Mouse (Mus musculus): Measurements from ENCODE around the gene Nolc1. TPM values are rescaled to one million over a fixed set of nuclear protein-coding genes. Genes with fewer than 3 reads are reported as not detected.

Nolc1 gene
- polyA plus RNA-seq, 1 experiment from 2014 or later, result 105 TPM

- under 1% methylated on average over 9 of the region's 17 CpGs for WGBS
These were observed 36.8 kb upstream of the Nolc1 start for GRCm38 (mm10) chr19:46038851-46039260.

GRCm38 (mm10) chr19:46039478-46039877 lies 36.2 kb upstream of the Nolc1 start:
- peaks cover 40% of the 10 kb centered on the region for H3K4me1 ChIP-seq (ENCODE audit: insufficient read depth)
- DNase-seq (peak; percentile 95), ATAC-seq (ENCODE audit: insufficient read depth) (peak; percentile 71)
- peak overlapping the region; percentile 89 for H3K4me2 ChIP-seq
- 1% methylated on average over 29 of the region's 30 CpGs for WGBS
- peak overlapping the region; percentile 85 for H3K4me3 ChIP-seq (ENCODE audit: low read depth, low read length)
- peak overlapping the region; percentile 96 for H3K27ac ChIP-seq (ENCODE audit: low read depth)
- TF ChIP-seq CTCF (IDR thresholded peaks at IDR 0.05; ENCODE audit: low read depth), result no peak
- H3K9ac ChIP-seq, result peak overlapping the region; percentile 93
- no peaks in the 10 kb centered on the region for H3K27me3 ChIP-seq (ENCODE audit: insufficient read depth, low read length)
- no peaks in the 10 kb centered on the region for H3K9me3 ChIP-seq (ENCODE audit: low read depth, low read length)
- peaks cover 25% of the 10 kb centered on the region for H3K36me3 ChIP-seq (ENCODE audit: insufficient read depth)

More at GRCm38 (mm10) chr19:46038851-46039260, 36.8 kb upstream of the Nolc1 start:
- H3K27ac ChIP-seq (ENCODE audit: low read depth), result peak overlapping the region; percentile 96
- peak; percentile 28; the same call in 1 of the 2 replicates for ATAC-seq (ENCODE audit: insufficient read depth)
- no peak for DNase-seq
- H3K4me3 ChIP-seq (ENCODE audit: low read depth, low read length), result peak overlapping the region; percentile 85
- no peaks in the 10 kb centered on the region for H3K9me3 ChIP-seq (ENCODE audit: low read depth, low read length)
- no peak for TF ChIP-seq CTCF (IDR thresholded peaks at IDR 0.05; ENCODE audit: low read depth)
- peaks cover 31% of the 10 kb centered on the region for H3K36me3 ChIP-seq (ENCODE audit: insufficient read depth)
- peaks cover 40% of the 10 kb centered on the region for H3K4me1 ChIP-seq (ENCODE audit: insufficient read depth)
- H3K4me2 ChIP-seq, result peak overlapping the region; percentile 89
- no peaks in the 10 kb centered on the region for H3K27me3 ChIP-seq (ENCODE audit: insufficient read depth, low read length)
- peak overlapping the region; percentile 93 for H3K9ac ChIP-seq

GRCm38 (mm10) chr19:46040149-46040902 lies 35.3 kb upstream of the Nolc1 start:
- ATAC-seq (ENCODE audit: insufficient read depth) (no peak), DNase-seq (peak; percentile 26)
- no peak for TF ChIP-seq CTCF (IDR thresholded peaks at IDR 0.05; ENCODE audit: low read depth)
- Histone ChIP-seq H3K4me3 (ENCODE audit: low read depth, low read length) (peak overlapping the region; percentile 85), H3K4me2 (peak overlapping the region; percentile 89), H3K36me3 (ENCODE audit: insufficient read depth) (peaks cover 16% of the 10 kb centered on the region), H3K9me3 (ENCODE audit: low read depth, low read length) (no peaks in the 10 kb centered on the region), H3K4me1 (ENCODE audit: insufficient read depth) (peaks cover 40% of the 10 kb centered on the region), H3K27me3 (ENCODE audit: insufficient read depth, low read length) (no peaks in the 10 kb centered on the region), H3K9ac (peak overlapping the region; percentile 93), H3K27ac (ENCODE audit: low read depth) (peak overlapping the region; percentile 96)
- WGBS, result 35% methylated on average over 14 of the region's 14 CpGs

- H3K36me3 ChIP-seq (ENCODE audit: insufficient read depth), result peaks cover 5% of the 10 kb centered on the region
- peak overlapping the region; percentile 62 for H3K9ac ChIP-seq
- peaks cover 42% of the 10 kb centered on the region for H3K4me1 ChIP-seq (ENCODE audit: insufficient read depth)
- peak; percentile 21 for DNase-seq
- no peaks in the 10 kb centered on the region for H3K9me3 ChIP-seq (ENCODE audit: low read depth, low read length)
- peak overlapping the region; percentile 77 for H3K4me2 ChIP-seq
- no peak for TF ChIP-seq CTCF (IDR thresholded peaks at IDR 0.05; ENCODE audit: low read depth)
- H3K4me3 ChIP-seq (ENCODE audit: low read depth, low read length), result peak overlapping the region; percentile 88
- ATAC-seq (ENCODE audit: insufficient read depth), result no peak
- H3K27me3 ChIP-seq (ENCODE audit: insufficient read depth, low read length), result no peaks in the 10 kb centered on the region
- 3% methylated on average over 7 of the region's 7 CpGs for WGBS
- peak overlapping the region; percentile 99 for H3K27ac ChIP-seq (ENCODE audit: low read depth)
These were observed 34.2 kb upstream of the Nolc1 start for GRCm38 (mm10) chr19:46041299-46041932.

GRCm38 (mm10) chr19:46041933-46042475 lies 33.7 kb upstream of the Nolc1 start:
- no peaks in the 10 kb centered on the region for H3K9me3 ChIP-seq (ENCODE audit: low read depth, low read length)
- DNase-seq (peak; percentile 93), ATAC-seq (ENCODE audit: insufficient read depth) (no peak)
- H3K27me3 ChIP-seq (ENCODE audit: insufficient read depth, low read length), result no peaks in the 10 kb centered on the region
- WGBS, result 1% methylated on average over 12 of the region's 14 CpGs
- H3K27ac ChIP-seq (ENCODE audit: low read depth), result peak overlapping the region; percentile 99
- H3K4me1 ChIP-seq (ENCODE audit: insufficient read depth), result peaks cover 44% of the 10 kb centered on the region
- H3K36me3 ChIP-seq (ENCODE audit: insufficient read depth), result 0 out of 2 replicates have a peak, but pooled peaks cover 1% of the 10 kb centered on the region
- peak overlapping the region; percentile 88 for H3K4me3 ChIP-seq (ENCODE audit: low read depth, low read length)
- peak overlapping the region; percentile 62 for H3K9ac ChIP-seq
- no peak for TF ChIP-seq CTCF (IDR thresholded peaks at IDR 0.05; ENCODE audit: low read depth)
- H3K4me2 ChIP-seq, result peak overlapping the region; percentile 77

- Histone ChIP-seq H3K9ac (peak overlapping the region; percentile 62), H3K4me1 (ENCODE audit: insufficient read depth) (peaks cover 40% of the 10 kb centered on the region), H3K36me3 (ENCODE audit: insufficient read depth) (no peaks in the 10 kb centered on the region), H3K27me3 (ENCODE audit: insufficient read depth, low read length) (no peaks in the 10 kb centered on the region), H3K4me3 (ENCODE audit: low read depth, low read length) (peak overlapping the region; percentile 88), H3K9me3 (ENCODE audit: low read depth, low read length) (no peaks in the 10 kb centered on the region), H3K4me2 (peak overlapping the region; percentile 77), H3K27ac (ENCODE audit: low read depth) (peak overlapping the region; percentile 99)
- TF ChIP-seq CTCF (IDR thresholded peaks at IDR 0.05; ENCODE audit: low read depth), result no peak
- DNase-seq, result peak; percentile 55
- no peak for ATAC-seq (ENCODE audit: insufficient read depth)
- WGBS, result under 1% methylated on average over 6 of the region's 6 CpGs
These were observed 33.1 kb upstream of the Nolc1 start for GRCm38 (mm10) chr19:46042476-46043011.
